Comparison of ENCODE assay signal across 9 mouse cellular contexts in genomic region chr13:60047791-60048730, GRCm38 (mm10).
A peak's percentile ranks its signal among the peaks of the same experiment; 100 is the strongest.
DNase-seq lines count a peak whose midpoint lies in the region; ATAC-seq and TF ChIP-seq lines count a peak whose summit lies in the region.
"Had no signal": no experiment of that assay in that cellular context is flagged by ENCODE, and none has a peak within 500 bp of the region (broad histone marks: within the 10 kb centered on the region; RNA-seq: fewer than 3 reads in every experiment).

No protein-coding gene starts in this region.

- H3K4me3 ChIP-seq in kidney, adult 2 months (ENCODE audit: insufficient read depth, low read depth, low read length): no peak overlapping the region
- no peak overlapping the region for H3K4me3 ChIP-seq in embryonic facial prominence, embryonic 13.5 days
- no peak overlapping the region for H3K4me3 ChIP-seq in limb, embryonic 10.5 days
- H3K4me3 ChIP-seq: neural tube, embryonic 12.5 days had no signal

- WGBS in kidney, adult 2 months: 62% methylated on average over 9 of the region's 9 CpGs
- 43% methylated on average over 9 of the region's 9 CpGs for WGBS in embryonic facial prominence, embryonic 13.5 days
- WGBS in limb, embryonic 10.5 days: 69% methylated on average over 9 of the region's 9 CpGs

- H3K36me3 ChIP-seq in kidney, adult 2 months (ENCODE audit: control insufficient read depth, insufficient read depth, low read length): no peaks in the 10 kb centered on the region
- H3K36me3 ChIP-seq in embryonic facial prominence, embryonic 13.5 days: no peaks in the 10 kb centered on the region
- H3K36me3 ChIP-seq in limb, embryonic 10.5 days: no peaks in the 10 kb centered on the region
- H3K36me3 ChIP-seq: neural tube, embryonic 12.5 days had no signal

- no peak overlapping the region for H3K27ac ChIP-seq in kidney, adult 2 months (ENCODE audit: insufficient read depth, low read depth, low read length)
- H3K27ac ChIP-seq in embryonic facial prominence, embryonic 13.5 days: peak overlapping the region; percentile 90
- peak overlapping the region; percentile 74; the same call in 1 of the 2 replicates for H3K27ac ChIP-seq in limb, embryonic 10.5 days
- H3K27ac ChIP-seq: neural tube, embryonic 12.5 days had no signal

- no peak for TF ChIP-seq CTCF in kidney, adult 2 months (conservative IDR thresholded peaks at IDR 0.05; ENCODE audit: insufficient read depth, insufficient read length, low read depth, low read length)

- no peak overlapping the region for H3K9ac ChIP-seq in embryonic facial prominence, embryonic 13.5 days
- H3K9ac ChIP-seq: neural tube, embryonic 12.5 days had no signal

- DNase-seq in kidney, adult 2 months: peak; percentile 20
- no peak for DNase-seq in kidney, adult 9 months
- DNase-seq in Muller cell, postnatal 12 days (ENCODE audit: inconsistent ontology term): peak; percentile 90
- no peak for DNase-seq in limb, embryonic 10.5 days (ENCODE audit: low spot score)
- DNase-seq in neural tube, embryonic 10.5 days (ENCODE audit: extremely low spot score, low spot score): no peak
- no peak for DNase-seq in cerebellum, adult 9-11 months

- peak overlapping the region; percentile 14; the same call in 1 of the 2 replicates for H3K4me2 ChIP-seq in embryonic facial prominence, embryonic 13.5 days
- H3K4me2 ChIP-seq: neural tube, embryonic 12.5 days had no signal

- H3K9me3 ChIP-seq in embryonic facial prominence, embryonic 13.5 days: no peaks in the 10 kb centered on the region
- H3K9me3 ChIP-seq in limb, embryonic 10.5 days (replicated peaks): no peaks in the 10 kb centered on the region
- H3K9me3 ChIP-seq: neural tube, embryonic 12.5 days had no signal

- H3K4me1 ChIP-seq in kidney, adult 2 months (ENCODE audit: control insufficient read depth, insufficient read depth, low read length): no peaks in the 10 kb centered on the region
- peaks cover 72% of the 10 kb centered on the region for H3K4me1 ChIP-seq in embryonic facial prominence, embryonic 13.5 days
- H3K4me1 ChIP-seq in limb, embryonic 10.5 days: peaks cover 59% of the 10 kb centered on the region

- TF ChIP-seq POLR2A in kidney, adult 2 months (IDR thresholded peaks at IDR 0.05; ENCODE audit: low read depth, low read length): no peak

- ATAC-seq in embryonic facial prominence, embryonic 13.5 days (ENCODE audit: insufficient number of reproducible peaks, insufficient read depth, low FRiP score, low TSS enrichment, low read depth): peak; percentile 33; the same call in 1 of the 2 replicates
- no peak for ATAC-seq in granulocyte monocyte progenitor cell, adult 5-6 weeks (replicated peaks; ENCODE audit: poor library complexity, severe bottlenecking)

- H3K27me3 ChIP-seq in kidney, adult 2 months (replicated peaks; ENCODE audit: control insufficient read depth, insufficient read depth, low read length): no peaks in the 10 kb centered on the region
- H3K27me3 ChIP-seq in embryonic facial prominence, embryonic 13.5 days: no peaks in the 10 kb centered on the region
- H3K27me3 ChIP-seq in limb, embryonic 10.5 days (ENCODE audit: low read depth, poor library complexity, severe bottlenecking): no peaks in the 10 kb centered on the region
- H3K27me3 ChIP-seq: neural tube, embryonic 12.5 days had no signal

Comparison
In these comparisons a context has a peak if more than half of its experiments do, and no peak if none do; other contexts are left out.
1. DNase-seq: peak in kidney, adult 2 months (single experiment) and Muller cell, postnatal 12 days (single experiment); none in kidney, adult 9 months (single experiment), limb, embryonic 10.5 days (single experiment), neural tube, embryonic 10.5 days (single experiment) and cerebellum, adult 9-11 months (single experiment).